Mouse (Mus musculus): ENCODE data around the gene Rfx2.

The Rfx2 gene

DNA sequence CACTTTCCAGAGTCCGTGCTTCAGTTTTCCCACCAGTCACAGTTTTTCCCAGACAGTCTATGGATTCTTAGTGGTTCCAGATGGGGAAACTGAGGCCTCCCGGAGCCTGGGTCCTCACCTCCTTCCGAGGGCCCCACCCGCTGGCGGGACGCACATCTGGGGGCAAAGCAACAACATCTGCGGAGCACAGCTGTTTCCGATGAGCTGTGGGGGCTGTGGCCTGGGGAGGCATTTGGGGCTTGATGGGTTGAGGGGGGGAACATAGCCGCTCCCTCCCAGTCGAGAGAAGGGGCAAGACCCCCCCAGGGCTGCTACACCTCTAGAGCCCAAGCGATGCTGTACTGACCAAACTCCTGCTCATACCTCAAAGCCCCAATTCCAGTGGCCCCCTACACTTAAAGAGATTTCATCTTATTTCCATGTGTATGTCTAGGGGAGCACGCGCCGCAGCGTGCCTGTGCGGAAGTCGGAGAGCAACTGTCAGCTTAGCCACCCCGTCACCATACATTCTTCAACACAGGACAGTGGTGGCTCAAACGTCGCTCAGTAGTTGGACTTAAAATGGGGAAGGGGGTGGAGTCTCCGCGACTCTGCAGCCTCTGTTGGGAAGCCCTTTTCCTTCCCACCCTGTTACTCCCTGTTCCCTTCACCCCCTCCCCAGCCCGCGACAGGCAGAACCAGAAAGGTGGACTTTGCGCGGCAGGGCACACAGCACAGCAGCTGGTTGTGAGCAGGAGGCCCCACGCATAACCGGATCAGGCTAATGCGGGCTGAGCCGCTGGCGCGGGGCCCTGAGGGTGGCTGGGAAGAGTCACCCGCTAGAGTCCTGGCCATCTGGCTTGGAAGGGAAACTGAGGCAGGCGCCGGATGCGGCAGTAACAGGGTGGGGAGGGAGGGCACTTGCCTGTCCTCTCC lies 76.3 kb downstream of the Rfx2 start:
- DNase-seq (ENCODE audit: low read depth, low spot score) = no peak

DNA sequence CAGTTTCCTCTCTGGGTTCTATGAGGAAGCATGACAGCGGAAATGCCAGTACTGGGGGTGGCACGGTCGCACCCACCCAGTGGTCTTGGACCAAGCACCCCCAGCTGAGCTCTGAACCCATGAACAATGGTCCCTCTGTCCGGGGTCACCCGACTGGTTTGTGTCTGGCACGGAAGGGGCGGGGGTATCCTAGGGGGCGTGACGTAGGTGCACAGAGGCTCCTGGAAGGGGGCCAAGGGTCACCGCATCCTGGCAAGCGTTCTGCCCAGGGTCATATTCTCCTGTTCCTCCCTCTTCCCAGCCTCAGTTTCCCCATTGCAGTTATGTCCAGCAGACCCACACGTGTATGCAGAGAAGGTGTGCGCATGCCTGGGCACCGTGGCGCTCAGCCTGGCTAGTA lies 77.4 kb downstream of the Rfx2 start:
- no peak for DNase-seq (ENCODE audit: low read depth, low spot score)

DNA sequence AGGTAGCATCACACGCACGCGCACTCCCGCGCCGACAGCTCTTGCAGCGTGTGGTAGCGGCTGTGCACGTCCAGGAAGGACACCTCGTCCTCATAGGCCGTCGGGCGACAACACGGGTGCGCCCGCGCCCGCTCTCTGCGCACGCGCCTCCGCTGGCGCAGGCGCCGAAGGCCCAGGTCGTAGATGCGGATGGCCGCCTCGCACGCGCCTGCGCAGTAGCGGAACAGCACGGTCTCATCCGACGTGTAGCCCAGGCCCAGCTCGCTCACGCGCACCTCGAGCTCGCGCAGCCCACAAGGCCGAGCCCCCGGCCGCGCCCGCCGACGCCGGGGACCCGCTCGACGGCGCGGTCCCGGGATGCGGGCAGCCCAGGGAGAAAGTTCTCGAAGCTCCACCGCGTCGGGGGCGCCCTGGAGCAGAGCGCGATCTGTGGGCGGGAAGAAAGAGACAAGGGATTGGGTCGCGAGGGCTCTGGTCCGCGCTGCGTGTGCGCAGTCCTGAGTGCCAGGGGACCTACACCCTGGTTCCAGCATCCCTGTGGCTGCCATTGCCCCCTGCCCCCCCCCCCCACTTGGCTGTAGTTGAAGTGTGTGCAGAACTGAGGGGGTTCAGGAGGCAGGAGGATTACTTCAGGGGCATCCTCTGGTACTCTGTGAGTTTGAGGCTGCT lies 79.3 kb downstream of the Rfx2 start:
- no peak for DNase-seq (ENCODE audit: low read depth, low spot score)

DNA sequence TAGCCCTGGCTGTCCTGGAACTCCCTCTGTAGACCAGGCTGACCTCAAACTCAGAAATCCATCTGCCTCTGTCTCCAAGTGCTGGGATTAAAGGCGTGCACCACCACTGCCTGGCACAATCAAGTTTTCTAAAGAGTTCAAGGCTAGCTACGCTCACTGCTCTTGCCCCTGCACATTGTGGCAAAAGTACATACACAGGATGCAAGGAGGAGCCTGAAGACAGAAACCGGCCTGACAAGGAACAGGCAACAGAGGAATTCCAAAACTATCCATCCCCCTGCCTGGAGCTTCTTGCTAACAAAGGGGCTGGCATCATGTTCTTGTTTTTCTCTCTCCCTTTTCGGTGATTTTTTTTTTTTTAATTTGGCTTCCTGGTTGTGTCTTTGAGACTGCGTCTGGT lies 86.6 kb downstream of the Rfx2 start:
- no peak for DNase-seq (ENCODE audit: low read depth, low spot score)

DNA sequence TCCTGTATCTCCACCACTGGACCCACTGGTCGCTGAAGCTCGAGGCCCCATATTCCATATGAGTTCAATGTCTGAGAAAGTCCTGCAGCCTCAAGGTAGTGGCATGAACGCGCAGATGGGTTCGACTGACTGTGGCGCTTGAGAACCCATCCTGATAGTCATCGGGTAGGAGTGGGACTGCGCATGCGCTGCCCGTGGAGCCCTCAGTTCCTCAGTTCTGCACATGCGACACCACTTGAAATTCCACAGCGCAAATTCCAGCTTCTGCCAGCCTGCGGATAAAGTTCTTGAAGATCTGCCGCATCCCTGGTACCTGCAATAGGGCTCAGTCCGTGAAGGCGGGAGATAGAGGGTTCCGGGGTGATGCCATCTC lies 90.0 kb downstream of the Rfx2 start:
- DNase-seq (ENCODE audit: low read depth, low spot score) = no peak

DNA sequence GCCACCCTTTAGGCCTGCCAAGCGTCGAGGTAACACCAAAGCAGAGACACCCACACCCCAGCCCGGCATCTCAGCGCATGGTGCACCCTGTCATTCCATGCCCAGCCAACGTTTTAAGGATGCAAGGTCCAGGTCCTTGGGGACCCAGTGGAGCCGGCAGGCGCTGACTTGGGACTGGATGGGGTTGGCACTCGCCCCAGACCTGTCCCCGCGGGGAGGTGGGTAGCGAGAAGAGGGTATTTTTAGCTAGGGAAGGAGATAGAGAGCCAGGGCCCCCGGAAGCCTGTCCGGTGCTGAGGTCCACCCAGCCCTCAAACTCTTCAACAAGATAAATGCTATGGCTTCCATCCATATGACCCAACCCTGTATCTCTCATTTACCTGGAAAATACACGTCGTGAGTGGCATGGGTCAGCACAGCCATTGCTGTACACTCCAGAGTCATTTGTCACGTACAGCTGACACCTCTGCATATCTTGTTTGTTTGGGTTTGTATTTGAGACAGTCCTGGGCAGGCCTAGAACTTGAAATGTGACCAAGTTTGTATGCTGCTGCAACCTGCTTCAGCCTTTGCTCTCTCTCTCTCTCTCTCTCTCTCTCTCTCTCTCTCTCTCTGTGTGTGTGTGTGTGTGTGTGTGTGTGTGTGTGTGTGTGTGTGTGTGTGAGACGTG lies 90.6 kb downstream of the Rfx2 start:
- no peak for DNase-seq (ENCODE audit: low read depth, low spot score)

DNA sequence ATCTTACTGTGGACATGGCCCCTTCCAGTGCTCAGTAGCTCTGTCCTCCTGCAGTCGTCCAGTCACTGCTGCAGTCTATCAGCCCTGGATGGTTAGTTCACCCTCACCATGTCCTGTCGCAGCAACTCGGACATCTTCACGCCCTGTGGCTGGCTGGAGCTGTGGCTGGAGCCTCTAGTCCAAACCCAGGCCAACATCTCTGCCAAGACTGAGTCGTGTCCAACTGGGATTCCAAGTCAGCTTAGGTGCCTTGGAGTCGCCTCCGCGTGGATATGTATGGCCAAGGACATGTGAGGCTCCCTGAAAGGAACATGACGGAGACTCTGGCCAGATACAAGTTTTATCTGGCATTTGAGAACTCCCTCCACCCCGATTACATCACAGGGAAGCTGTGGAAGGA lies 92.6 kb downstream of the Rfx2 start:
- no peak for DNase-seq (ENCODE audit: low read depth, low spot score)

DNA sequence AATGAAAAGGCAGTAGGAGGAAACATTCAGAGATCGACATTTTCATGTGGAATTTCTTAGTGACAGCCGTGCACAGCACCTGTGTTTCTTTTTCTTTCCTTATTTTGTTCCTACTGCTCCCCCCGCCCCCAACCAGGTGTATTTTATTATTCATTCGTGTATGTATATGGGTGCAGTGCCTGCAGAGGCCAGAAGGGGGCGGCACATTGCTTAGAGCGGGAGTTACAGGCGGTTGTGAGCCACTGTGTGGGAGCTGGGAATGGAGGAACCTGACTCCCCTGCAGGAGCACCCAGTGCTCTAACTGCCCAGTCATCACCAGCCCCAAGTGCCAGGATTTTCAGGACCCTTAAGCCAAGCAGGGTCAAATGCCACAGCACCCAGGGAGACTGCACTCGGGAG lies 94.3 kb downstream of the Rfx2 start:
- DNase-seq (ENCODE audit: low read depth, low spot score) = no peak

DNA sequence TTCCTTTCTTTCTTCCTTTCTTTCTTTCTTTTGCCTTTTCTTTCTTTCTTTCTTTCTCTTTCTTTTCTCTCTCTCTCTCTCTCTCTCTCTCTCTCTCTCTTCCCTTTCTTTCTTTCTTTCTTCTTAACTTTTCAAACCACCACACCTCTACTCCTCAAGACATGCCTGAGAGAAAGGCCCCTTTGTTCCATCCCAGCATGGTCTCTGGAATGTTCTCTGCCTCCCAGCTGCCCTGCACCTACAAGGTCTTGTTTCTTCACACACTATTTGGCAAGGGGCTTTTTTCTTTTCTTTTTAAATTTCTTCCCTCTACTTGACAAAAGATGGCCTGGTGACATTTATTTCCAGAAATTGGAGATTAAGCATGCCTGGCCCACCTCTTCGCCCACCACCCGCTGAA lies 101.2 kb downstream of the Rfx2 start:
- DNase-seq (ENCODE audit: low read depth, low spot score) = no peak

DNA sequence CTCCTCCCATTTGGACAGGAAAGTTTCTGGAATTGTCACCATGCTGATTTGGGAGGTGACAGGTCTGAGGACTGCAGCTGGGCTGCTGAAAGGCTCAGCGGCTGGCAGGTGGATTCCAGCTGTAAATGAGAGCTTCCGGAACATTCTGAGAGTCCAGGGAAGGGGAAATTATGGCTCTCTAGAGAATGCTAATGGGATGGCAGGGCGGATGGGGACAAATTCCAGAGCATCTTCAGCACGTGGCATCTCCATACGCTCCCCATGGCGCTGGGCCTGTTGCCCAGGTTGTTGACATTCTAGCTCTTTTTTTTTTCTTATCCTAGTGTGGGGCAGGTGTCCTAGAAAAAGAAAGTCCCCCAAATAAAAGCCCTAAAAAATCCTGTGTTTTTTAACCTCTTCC lies 101.7 kb downstream of the Rfx2 start:
- no peak for DNase-seq (ENCODE audit: low read depth, low spot score)

DNA sequence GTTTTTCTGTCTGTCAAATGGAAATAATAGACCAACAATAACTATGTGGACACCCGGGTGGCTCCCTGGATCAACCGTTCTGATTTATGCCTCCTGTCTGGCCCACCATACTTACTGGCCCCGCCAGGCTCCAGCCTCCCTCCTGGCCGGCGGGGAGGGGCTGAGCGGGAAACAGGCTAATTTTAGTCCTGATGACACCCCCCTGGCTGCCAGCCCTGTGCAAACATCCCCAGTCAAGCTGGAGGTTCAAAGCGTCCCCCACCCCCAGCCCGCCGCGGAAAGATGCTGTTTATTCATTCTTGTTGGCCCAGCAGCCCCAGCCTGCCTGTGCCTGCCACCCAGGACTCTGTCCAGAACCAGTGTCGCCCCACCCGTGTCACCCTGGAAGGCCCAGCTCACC lies 102.7 kb downstream of the Rfx2 start:
- DNase-seq (ENCODE audit: low read depth, low spot score) = no peak

DNA sequence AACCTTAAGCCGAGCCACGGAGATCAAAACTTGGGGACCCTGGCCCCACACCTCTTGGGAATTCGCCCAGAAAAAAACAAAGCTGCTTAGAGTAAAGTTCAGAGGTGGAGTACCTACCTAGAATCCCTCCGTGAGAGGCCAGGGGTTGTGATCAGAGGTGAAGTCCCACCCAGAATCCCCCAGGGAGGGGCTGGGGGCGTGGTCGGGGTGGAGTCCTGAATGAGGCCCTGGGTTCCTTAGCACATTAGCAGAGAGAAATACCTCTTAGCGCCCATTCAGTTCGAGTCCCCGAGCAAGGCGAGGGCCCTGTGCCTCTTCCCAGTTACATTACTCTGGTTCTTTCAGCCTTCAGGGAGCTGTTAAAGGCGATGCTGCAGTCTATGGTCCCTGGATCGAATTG lies 103.2 kb downstream of the Rfx2 start:
- no peak for DNase-seq (ENCODE audit: low read depth, low spot score)

DNA sequence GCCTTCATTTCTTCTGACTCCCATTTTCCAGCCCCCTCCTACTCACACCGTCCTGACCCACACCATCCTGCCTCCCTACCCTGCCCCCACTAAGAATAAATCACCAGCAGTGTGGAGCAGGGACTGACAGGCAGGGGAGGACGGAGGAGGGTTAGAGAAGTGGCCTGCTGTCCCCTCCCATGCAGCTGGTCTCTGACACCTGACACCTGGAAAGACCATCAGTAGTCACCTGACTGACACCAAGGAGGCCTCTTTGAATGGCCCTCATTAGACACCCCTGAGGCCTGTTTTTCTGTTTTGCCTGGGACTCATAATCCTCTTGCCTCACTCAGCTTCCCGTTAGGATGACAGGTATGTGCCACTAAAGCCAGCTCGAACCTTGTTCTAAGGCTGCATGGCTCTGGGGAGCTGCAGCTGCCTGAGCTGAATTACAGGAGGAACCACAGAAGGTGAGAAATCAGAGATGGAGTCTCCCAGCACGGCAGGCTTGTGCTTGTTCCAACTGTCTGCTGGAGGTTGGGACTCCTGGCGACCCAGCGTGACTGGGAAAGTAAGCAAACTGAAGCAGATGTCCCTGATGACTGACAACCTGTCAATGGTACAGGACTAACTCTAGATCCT lies 103.7 kb downstream of the Rfx2 start:
- DNase-seq (ENCODE audit: low read depth, low spot score) = no peak
